Mouse (Mus musculus): ENCODE measurements around the gene Mcat.
A peak's percentile ranks its signal among the peaks of the same experiment; 100 is the strongest.

Gene Mcat

DNA sequence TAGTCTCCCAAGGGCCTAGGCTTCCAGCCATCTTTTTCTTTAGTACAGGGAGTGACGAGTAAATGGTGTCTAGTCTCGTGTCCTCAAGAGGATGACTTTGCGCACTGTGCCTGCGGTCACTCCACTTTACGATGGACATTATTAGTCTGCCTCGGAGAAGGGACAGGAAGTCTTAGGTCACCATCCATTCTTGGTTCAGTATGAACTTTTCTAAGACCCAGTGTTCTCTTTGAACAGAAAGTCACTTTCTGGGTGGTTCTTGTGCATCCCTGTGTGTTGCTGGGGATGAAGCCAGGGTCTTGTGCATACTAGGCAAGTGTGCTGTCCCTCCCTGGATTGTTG is 27.7 kb downstream of the Mcat start:
- DNase-seq (ENCODE audit: low spot score), result no peak

DNA sequence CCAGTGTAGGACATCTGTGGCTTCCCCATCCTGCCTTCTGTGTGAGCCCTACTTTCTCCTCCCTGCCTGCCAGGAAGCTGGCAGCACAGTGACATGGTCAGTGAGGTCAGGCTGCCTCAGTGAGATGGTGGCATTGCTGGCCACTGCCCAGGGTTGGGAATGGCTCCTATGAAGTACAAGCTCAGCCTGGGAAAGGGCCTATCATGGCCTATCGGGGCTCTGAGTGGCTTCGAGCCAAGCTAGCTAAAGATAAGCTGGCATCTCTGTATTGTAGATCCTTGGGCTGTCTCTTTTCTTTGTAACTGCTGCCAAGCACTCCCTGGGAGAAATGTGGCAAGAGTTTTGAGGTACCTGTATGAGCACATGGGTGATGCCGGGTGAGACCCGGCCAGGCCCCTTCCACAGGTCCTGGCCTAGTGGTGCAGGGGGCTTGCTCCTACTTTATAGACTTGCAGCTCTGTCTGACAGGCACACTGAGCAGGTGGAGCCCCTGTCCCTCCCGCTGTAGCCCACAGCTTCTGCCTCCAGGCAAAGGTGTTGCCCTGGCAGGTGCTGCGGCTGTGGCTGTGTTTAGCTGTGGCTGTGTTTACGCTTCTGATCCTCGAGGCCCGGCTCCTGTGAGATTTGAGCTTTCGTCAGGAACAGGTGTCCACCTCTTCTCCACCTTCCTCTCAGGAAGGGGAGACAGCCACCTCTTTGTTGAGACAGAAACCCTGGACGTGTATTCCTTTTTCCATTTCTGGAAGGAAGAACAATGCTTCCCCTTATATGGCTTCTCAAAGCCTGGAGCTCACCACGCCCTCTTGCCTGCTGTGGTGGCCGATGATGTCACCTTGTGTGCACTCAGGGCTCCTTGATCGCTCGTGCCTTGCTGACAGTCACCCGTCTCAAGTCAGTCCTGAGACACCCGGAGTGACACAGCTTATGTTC is 28.4 kb downstream of the Mcat start:
- peak; percentile 61 for DNase-seq (ENCODE audit: low spot score)

DNA sequence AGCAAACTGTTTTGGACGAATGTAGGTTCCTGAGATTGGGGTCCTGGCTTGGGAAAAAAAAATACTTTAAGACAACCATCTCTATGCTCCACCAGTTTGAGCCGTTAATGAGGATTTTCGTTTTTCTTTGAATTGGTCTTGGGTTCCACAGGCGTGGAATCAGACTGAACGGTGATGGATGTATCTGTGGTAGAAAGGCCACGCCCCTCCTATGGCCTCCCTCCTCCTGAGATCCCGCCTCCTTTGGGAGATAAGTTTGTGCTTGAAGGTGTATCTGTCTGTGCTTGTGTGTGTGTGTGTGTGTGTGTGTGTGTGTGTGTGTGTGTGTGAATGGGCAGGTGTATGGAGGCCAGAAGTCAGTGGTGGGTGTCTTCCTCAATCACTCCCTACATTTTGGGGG is 31.0 kb downstream of the Mcat start:
- no peak for DNase-seq (ENCODE audit: low spot score)

DNA sequence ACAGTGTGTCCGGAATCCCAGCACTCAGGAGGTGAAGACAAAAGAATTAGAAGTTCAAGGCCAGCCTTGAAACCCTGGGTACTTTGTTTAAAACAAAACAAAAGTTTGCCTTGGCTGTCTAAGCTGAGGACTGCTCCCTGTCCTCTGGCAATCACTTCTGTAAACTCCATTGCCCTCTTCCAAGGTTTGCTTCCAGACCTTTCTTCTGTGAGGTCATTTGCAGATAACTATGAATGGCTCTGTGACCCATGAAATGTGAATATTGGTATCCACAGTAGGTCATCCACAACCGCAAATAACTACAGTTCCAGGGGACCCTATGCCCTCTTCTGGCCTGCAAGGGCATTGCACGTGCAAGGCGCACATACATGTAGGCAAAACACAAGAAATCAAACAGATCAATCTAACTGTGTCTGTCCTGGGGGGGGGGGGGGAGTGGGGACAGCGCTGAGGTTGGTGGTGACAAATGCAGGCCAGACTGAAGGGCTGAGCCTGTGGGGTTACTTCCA is 31.6 kb downstream of the Mcat start:
- no peak for DNase-seq (ENCODE audit: low spot score)

DNA sequence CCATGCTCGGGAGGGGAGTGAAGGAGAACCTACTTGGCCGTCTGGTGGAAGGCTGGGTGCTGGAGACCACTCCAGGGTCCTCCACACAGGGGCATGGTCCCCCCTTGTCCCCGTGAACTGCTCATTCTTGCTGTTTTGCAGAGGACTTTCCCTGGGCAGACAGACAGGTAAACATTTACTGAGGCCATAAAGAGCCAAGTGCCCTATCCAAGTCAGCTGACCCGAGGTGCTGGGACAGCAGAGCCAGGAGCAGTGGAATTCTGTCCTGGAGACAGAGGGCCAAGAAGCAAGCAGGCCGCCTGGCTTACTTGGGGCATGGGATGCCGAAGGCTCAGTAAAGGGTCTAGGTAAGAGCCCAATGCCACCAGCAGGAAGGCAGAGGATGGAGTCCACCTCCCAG is 32.9 kb downstream of the Mcat start:
- DNase-seq (ENCODE audit: low spot score), result no peak

DNA sequence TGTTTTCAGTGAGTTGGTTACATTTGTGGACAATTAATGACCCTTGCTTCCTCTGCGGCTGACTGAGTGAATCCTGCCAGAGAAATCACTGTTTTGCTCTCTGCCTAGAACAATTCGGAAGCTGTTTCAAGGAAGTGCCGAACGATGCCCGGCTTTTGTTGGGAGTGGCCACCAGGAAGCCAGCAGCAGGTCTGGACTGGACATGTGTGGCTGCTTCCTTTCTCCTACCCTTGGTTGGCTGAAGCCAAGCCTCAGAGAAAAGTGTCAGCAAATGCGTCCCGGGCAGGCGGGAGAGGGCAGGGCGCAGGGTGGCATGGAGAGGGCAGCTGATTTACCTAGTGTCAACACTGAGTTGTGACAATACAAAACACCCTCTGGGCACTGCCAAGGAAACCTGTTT is 33.4 kb downstream of the Mcat start:
- no peak for DNase-seq (ENCODE audit: low spot score)

DNA sequence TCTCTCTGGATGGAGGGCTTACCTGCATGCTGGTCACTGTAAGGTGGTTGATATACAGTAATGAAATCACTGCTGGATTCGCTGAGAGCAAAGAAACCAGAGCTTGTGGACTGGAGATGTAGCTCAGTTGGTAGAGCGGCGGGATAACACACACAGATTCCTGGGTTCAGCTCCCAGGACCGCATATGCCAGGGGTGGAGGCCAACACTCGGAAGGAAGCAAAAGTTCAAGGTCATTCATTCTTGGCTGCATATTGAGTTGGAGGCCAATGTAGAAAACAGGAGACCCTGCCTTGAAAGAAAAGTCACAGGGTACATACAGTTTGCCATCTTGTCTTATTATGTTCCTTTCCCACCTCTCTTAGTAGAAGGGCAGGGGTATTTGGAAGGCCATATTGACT is 33.8 kb downstream of the Mcat start:
- no peak for DNase-seq (ENCODE audit: low spot score)

DNA sequence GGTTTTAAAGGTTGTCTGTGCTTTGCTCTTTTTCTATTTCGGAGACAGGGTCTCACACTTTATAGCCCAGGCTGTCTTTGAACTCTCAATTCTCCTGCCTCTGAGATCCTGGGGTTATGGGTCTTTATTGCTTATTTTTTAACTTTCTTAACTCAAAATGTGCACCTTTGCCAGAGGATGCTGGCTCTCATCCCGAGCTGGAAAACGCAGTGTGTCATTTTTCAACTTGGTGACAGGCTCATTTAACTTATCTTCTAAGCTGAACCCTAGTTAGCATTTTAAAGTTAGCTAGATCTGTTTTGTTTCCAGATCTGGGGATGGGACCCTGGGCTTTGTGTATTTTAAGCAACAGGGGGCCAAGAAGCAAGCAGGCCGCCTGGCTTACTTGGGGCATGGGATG is 34.7 kb downstream of the Mcat start:
- DNase-seq (ENCODE audit: low spot score), result no peak

DNA sequence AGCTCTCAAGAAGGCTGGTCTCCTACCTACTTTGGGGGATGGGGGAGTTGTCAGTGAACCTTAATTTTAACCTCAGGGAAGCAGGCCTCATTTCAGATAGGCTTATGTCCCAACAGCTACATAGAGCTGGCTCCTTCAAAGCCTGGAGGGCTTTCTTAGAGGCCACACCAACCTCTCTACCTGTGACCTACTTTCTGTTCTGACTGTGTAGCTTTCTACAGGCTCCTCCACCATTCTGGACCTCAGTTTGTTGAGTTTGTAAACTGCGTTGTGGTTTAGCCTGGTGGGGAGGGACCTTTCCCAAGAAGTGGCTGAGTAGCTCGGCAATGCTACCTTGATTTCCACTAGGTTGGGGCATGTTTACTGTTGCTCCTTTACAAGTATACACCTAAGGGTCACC is 35.8 kb downstream of the Mcat start:
- DNase-seq (ENCODE audit: low spot score), result no peak

DNA sequence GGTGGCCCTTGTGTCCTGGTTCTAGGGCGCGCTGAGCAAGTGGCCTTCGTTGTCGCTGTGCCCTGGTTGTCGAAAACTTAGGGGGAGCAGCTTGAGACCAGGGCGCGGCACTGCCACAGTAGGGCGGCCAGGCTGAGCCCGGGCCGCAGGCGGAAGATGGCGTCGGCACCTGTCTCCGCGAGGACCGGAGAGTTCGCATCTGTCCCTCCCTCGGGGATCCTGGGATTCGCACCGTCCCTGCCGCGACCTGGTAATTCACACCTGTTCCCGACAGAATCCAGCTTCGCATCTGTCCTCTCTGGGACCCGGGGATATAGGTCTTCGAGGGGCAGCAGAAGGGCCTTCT is 36.5 kb downstream of the Mcat start:
- no peak for DNase-seq (ENCODE audit: low spot score)

DNA sequence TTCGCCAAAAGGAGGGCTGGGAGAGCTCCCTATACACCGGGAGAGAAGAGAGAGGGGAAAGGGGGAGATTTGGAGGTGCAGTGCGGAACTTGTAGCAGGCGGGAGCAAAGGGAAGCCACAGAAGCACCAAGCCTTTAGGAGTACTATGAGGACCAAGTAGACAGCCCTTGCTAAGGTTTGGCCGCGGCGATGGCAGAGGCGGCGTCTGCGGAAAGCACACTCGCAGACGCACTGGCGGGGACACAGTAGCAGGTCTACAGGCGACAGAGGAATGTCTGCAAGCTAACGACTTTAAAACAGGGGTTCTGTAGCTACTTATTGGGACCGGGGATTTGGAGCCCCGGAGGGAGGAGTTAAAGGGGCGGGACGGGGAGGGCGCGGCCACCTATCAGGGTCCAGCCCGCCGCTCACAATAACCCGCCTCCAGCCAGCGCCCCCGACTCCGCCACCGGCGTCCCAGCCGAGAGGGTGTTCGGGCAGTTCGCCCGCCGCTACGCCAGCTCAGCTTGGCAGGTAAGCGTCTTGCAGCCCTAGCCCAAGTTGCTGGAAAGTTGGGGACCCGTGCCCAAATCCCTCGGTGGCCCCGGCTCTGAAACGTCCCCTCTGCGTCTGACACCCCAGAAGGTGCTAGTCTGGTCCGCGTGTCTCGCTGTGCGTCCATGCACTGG is 37.0 kb downstream of the Mcat start, which contains the start of gene Bik:
Bik (plus strand) TSS at position 439 of the 668 bp plus-strand sequence.
- DNase-seq (ENCODE audit: low spot score), result no peak

DNA sequence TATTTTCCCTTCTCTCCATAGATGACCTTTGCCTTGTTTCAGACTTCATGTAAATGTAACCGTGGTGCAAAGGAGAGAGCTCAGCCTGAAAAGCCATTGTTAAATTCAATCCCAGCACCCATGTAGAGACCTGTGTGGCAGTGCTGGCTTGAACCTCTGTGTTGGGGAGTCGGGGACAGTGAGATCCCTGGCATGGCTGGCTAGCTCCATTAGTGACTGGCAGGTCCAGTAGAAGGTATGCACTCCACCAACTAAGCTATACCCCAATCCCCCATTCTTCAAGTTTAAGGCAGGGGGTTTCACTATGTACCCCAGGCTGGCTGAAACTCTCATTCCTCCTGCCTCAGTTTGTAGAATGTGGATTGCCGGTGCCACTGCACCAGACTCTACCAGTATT is 39.3 kb downstream of the Mcat start:
- no peak for DNase-seq (ENCODE audit: low spot score)

DNA sequence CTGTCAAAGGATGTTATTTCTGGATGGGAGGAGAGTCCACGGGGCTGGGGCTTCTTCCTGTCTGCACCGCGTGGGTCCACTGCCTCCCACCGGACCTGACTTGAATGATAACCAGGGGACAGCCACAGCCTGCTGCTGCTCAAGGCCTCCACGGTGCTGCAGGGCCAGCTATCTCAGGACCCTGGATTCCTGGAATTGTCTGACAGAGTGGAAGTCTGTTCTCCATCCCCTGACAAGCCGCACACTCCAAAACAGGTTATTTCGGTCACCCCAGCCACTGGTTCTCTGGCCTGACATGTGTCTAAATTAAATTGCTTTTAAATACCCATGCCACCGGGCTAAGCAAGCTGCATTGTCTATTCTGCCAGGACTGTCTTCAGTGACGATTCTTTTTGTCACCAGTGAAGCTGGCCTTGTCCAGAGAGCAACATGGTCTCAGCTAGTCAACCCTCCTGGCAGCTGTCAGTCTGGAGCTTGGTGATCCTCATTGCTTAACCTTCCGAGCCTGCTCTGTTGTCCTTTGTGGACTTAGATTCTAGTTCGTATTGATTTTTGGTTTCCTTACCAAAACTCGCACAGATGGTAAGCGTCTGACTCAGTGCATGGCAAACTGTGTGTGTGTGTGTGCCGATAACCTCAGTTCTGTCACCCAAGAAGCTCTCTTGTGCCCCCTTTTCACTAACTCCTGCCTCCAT is 39.8 kb downstream of the Mcat start:
- DNase-seq (ENCODE audit: low spot score), result no peak

DNA sequence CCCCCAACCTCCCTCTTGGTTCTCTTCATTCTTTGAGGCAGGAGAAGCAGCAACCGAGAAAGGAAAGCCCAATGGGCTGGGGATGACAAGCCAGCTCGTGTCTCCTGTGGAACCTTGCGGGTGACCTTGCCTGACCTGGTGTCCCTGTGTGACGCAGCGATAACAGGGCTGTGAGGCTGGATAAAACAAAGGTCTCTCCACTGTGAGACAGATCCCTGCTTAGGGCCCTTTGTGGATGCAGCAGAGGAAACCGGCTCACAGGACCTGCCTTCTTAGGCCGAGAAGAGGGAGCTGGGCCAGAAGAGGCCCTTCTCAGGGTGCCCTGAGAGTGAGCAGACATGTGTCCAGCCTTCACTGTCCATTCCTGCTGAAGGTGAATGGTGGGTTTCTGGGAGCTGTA is 40.4 kb downstream of the Mcat start:
- DNase-seq (ENCODE audit: low spot score), result no peak

DNA sequence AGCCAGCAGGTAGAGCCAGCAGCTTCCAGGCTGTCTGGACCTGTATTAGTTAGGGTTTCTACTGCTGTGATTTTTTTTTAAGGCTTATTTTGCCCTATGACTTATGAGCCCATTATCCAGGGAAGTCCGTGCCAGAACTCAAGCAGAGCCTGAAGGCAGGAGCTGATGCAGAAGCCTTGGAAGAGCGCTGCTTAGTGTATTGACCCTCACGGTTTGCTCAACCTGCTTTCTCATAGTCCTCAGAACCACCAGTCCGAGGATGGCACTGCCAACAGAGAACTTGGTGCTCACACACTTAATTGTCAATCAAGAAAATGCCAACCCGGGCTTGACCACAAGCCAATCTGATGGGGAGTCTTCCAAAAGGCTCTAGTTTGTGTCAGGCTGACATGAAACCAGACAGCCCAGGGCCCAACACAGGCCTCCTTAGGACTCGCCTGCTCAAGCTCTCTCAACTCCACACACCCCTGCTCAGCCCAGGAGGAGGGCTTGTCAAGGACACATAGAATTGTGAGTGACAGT is 42.7 kb downstream of the Mcat start:
- DNase-seq (ENCODE audit: low spot score), result peak; percentile 43

DNA sequence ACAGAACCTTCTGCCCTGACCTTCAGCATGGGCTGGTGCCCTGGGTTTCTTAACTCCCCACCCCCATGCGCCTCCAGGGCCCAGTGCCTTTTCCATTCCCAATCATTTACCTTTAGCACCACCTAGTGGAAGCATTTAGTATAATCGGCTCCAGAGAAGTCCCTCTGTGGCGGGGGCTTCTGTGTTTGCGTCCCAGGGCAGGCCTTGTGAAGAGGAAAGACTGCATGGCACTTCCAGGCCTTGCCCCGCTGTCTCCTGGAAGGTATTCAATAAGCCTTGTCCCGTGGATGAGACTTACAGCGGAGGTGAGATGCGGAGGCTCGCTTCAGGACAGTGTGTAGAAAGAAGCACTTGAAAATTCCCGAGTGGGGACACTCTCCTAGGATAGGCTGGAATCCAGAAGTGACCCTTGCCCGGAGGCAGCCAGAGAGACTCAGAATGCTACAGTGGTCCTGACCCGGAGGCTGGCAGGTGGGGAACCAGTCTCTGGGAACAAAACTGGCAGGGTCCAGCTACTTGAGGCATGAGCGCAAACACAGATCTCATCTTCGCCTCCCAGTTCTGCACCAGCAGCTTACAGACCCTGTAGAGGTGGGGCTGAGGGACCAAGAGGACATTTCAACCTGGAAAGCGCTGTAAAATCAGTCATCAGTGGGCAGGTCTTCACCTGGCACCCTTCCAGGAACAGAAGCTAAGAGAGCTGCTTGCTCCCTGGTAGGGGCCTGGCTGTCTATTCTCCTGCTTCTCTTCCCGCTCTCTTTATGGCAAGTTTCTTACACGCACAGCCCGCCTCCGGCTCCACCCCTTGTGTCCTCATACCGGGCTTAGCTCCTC is 45.2 kb downstream of the Mcat start:
- DNase-seq (ENCODE audit: low spot score), result peak; percentile 61

DNA sequence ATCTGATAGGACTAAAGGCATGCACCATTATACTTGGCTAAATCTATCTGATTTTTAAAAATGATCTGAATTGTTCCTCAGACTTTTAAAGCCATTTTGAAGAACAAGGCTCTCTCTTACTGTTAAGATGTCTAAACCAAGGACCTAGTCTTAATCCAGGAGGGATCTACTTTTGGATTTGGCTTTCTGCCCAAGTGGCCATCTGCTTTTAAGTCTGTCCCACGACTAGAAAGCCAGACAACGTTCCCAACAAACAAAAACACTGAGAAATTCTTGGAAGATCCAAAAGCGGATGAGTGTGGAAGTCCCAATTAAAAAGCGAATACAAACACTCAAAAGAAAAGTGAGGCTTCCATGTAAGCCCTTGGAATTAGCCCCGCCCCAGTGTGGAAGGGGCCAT is 48.6 kb downstream of the Mcat start:
- DNase-seq (ENCODE audit: low spot score), result no peak

DNA sequence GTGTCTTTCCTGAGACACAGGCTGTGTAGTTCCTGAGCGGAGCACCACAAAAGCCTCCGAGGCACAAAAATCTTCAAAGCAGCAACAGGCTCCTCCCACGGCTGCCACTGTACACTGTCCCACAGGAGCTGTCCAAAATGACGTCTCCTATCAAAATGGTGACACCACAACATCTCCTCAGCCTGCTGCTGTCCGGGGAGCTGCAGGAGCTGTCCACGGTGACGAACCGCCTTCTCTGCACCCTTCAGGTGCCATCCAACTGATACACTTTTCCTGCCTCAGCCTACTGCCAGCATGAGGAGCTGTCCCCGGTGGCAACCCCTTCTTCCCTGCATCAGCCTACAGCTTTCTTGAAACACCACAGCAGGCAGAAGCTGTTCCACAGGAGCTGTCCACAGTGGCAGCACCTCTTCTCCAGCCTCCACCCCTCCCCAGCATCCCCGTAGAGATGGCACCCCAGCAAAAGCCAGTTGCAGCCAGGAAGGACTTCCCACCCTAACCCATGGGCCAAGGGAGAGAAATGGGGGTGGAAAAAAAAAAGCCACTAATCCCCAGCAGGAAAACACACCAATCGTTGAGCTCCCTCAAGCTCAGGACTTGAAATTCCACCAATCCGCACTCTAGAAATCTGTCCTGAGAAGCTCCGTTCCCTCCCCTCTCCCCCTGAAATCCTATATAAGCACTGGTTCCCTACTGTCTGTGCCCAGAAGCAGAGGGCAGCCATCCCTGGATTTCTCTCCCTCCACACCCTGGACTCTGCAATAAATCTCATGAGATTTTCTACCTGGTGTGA is 50.9 kb downstream of the Mcat start:
- no peak for DNase-seq (ENCODE audit: low spot score)

DNA sequence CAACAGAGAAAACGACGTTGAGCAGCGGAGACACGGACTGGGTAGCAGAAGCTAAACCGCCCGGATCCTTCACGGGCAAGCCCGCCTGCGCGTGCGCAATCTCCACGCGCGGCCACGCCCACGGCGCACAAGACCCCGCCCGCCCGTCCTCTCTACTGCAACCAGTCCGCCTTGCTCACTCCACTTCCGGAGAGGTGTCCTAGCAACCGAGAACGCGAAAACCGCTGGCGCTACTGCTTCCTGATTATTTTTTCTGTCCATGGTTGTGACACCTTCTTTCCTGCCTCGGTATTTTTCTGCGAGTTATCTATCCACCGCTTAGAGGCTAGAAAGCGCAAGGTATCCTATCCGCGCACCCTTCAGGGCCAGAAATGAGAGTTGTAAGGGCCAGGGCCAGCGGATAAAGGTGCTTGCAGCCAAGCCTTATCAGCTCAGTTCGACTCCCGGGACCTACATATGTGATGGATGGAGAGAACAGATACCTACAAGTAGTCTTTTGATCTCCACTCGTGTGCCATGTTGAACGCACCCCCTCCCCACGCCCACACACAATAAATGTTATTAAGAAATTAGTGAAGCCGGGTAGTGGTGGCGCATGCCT is 52.7 kb downstream of the Mcat start, which contains the start of gene Ttll1:
Ttll1 (minus strand) TSS at position 89 of the 601 bp plus-strand sequence.
- peak; percentile 93 for DNase-seq (ENCODE audit: low spot score)

All from ovary, adult 18-20 months (tissue).